14 mouse cellular contexts compared by ENCODE assay signal in the genomic region with DNA sequence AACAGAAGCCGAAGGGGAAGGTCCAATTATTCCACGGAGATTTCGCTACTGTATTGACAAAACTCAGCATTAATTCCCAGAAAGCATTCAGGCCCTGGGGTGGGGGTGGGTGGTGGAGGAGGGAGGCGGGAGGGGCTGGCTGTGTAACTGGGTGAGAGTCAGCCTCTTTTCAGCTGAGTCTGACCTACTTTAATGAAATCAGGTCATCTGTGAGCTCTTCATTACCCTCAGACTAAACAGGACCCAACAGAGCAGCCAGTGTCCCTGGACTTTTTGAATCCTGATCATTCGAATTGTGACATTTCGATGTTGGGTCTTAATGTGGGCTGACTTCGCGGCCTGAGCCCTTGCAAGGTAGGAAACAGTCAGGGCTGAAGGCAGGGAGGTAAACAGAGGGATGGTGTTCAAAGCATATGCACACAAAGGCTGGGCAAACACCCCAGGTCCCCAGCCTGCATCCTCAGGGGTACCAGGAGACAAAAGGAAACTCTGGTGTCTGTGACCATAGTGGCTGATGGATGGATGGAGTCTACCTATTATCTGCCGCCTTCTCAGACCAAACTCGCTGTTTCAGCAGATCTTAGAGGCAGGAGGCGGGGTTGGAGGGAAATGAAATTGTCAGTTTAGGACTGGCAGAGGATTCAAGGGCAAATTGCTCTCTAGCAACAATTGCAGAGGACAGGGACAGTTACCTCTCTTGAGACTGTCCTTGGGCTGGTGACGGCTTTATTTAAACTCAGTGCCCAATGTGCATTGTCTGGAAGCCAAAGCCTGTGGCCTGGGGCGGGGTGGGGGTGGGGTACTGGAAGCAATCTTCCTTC.
A peak's percentile ranks its signal among the peaks of the same experiment; 100 is the strongest.
DNase-seq lines count a peak whose midpoint lies in the region; ATAC-seq and TF ChIP-seq lines count a peak whose summit lies in the region.
"Had no signal": no experiment of that assay in that cellular context is flagged by ENCODE, and none has a peak within 500 bp of the region (broad histone marks: within the 10 kb centered on the region; RNA-seq: fewer than 3 reads in every experiment).

No protein-coding gene starts in this region.

- TF ChIP-seq CTCF in brain, embryonic 14.5 days (IDR thresholded peaks at IDR 0.05; ENCODE audit: borderline replicate concordance, extremely low read depth, insufficient read depth, insufficient read length), result no peak

- H3K27ac ChIP-seq in ES-E14 (ENCODE audit: insufficient read depth, low read depth, low read length, poor library complexity, severe bottlenecking), result peak overlapping the region; percentile 14; the same call in 1 of the 2 replicates
- H3K27ac ChIP-seq in hindbrain, embryonic 12.5 days, result peak overlapping the region; percentile 81
- H3K27ac ChIP-seq in midbrain, embryonic 14.5 days (replicated peaks; ENCODE audit: low read depth, low read length), result peak overlapping the region; percentile 70
- H3K27ac ChIP-seq: left cerebral cortex, adult 2 months; liver, embryonic 15.5 days had no signal

- no peaks in the 10 kb centered on the region for H3K27me3 ChIP-seq in hindbrain, embryonic 12.5 days
- H3K27me3 ChIP-seq in midbrain, embryonic 14.5 days (ENCODE audit: control insufficient read depth, insufficient read depth, low read length), result no peaks in the 10 kb centered on the region
- H3K27me3 ChIP-seq: liver, embryonic 15.5 days had no signal

- in situ Hi-C loops in ES-E14 (cut with MboI; ENCODE audit: low sequenced_read_pairs in 2 of 2, unreplicated experiment in 2 of 2), result no loop called here

- TF ChIP-seq POLR2A in brain, embryonic 14.5 days (IDR thresholded peaks at IDR 0.05; ENCODE audit: borderline replicate concordance, extremely low read depth, insufficient read depth, insufficient read length, poor library complexity, severe bottlenecking), result no peak

- H3K9me3 ChIP-seq in ES-E14 (ENCODE audit: control insufficient read depth, insufficient read depth, low read depth, low read length), result no peaks in the 10 kb centered on the region
- no peaks in the 10 kb centered on the region for H3K9me3 ChIP-seq in hindbrain, embryonic 12.5 days (replicated peaks)
- no peaks in the 10 kb centered on the region for H3K9me3 ChIP-seq in midbrain, embryonic 14.5 days (ENCODE audit: control insufficient read depth, low read length)
- H3K9me3 ChIP-seq: liver, embryonic 15.5 days had no signal

- no peak for DNase-seq in ES-E14 (ENCODE audit: low read depth, low spot score)
- DNase-seq in brain, embryonic 14.5 days (ENCODE audit: low read depth), result peak; percentile 70
- peak; percentile 58 for DNase-seq in midbrain, embryonic 14.5 days
- no peak for DNase-seq in left cerebral cortex, postnatal 10 days (ENCODE audit: extremely low spot score in 1 of 2, low spot score in 2 of 2)
- DNase-seq in thymus, postnatal 36 days, result no peak
- DNase-seq in kidney, adult 8-10 months, result no peak
- DNase-seq: cerebellum, postnatal 36 days; kidney, adult 2 months; right cerebral cortex, postnatal 14 days; thymus, adult 18-20 months had no signal

- intact Hi-C loops in left cerebral cortex, postnatal 10 days (cut with DNase I), result no loop called here

- no peaks in the 10 kb centered on the region for H3K36me3 ChIP-seq in ES-E14 (ENCODE audit: control insufficient read depth, insufficient read depth, low read length, poor library complexity, severe bottlenecking)
- H3K36me3 ChIP-seq in hindbrain, embryonic 12.5 days, result no peaks in the 10 kb centered on the region
- no peaks in the 10 kb centered on the region for H3K36me3 ChIP-seq in midbrain, embryonic 14.5 days (ENCODE audit: control insufficient read depth, insufficient read depth, low read length)
- H3K36me3 ChIP-seq: G1E; liver, embryonic 15.5 days had no signal

- peak; percentile 69 for ATAC-seq in hindbrain, embryonic 12.5 days (ENCODE audit: low FRiP score)
- peak; percentile 59; the same call in 1 of the 2 replicates for ATAC-seq in midbrain, embryonic 14.5 days (ENCODE audit: low FRiP score, low TSS enrichment)

- H3K4me1 ChIP-seq in ES-E14 (ENCODE audit: control insufficient read depth in 2 of 2, insufficient read depth in 2 of 2, low read length in 2 of 2, poor library complexity in 1 of 2), result peaks cover 7 to 26% of the 10 kb centered on the region in 2 experiments
- H3K4me1 ChIP-seq in hindbrain, embryonic 12.5 days, result peaks cover 20% of the 10 kb centered on the region
- H3K4me1 ChIP-seq in midbrain, embryonic 14.5 days (ENCODE audit: control insufficient read depth, insufficient read depth, low read length), result peaks cover 17% of the 10 kb centered on the region
- H3K4me1 ChIP-seq: liver, embryonic 15.5 days had no signal

- WGBS in hindbrain, embryonic 12.5 days, result 34% methylated on average over 13 of the region's 13 CpGs
- 26% methylated on average over 13 of the region's 13 CpGs for WGBS in midbrain, embryonic 14.5 days

- peak overlapping the region; percentile 3; the same call in 1 of the 2 replicates for H3K9ac ChIP-seq in ES-E14 (ENCODE audit: insufficient read depth, low read depth, low read length, poor library complexity, severe bottlenecking)
- H3K9ac ChIP-seq in hindbrain, embryonic 12.5 days, result no peak overlapping the region
- no peak overlapping the region; the same call in 1 of the 2 replicates for H3K9ac ChIP-seq in midbrain, embryonic 14.5 days (replicated peaks; ENCODE audit: low read length)
- H3K9ac ChIP-seq: liver, embryonic 15.5 days had no signal

- no peak overlapping the region for H3K4me2 ChIP-seq in hindbrain, embryonic 12.5 days (replicated peaks)
- no peak overlapping the region for H3K4me2 ChIP-seq in midbrain, embryonic 14.5 days (ENCODE audit: low read length)
- H3K4me2 ChIP-seq: liver, embryonic 15.5 days had no signal

- H3K4me3 ChIP-seq in ES-E14 (ENCODE audit: insufficient read depth in 1 of 2, low read depth in 1 of 2, low read length in 2 of 2, poor library complexity in 1 of 2, severe bottlenecking in 1 of 2), result peak overlapping the region; percentile 2 to 24; a peak in 2 of 4 replicates
- H3K4me3 ChIP-seq in hindbrain, embryonic 12.5 days, result no peak overlapping the region
- H3K4me3 ChIP-seq in midbrain, embryonic 14.5 days (replicated peaks; ENCODE audit: low read depth, low read length), result no peak overlapping the region
- H3K4me3 ChIP-seq: left cerebral cortex, adult 2 months; liver, embryonic 15.5 days had no signal

TF ChIP-seq in ES-E14, 5 proteins besides CTCF, POLR2A, EP300 and RAD21:
- TF ChIP-seq MAFK (IDR thresholded peaks at IDR 0.05; ENCODE audit: insufficient read depth, low read depth, low read length), result peak; percentile 81
- no peak for TF ChIP-seq ZNF384 (IDR thresholded peaks at IDR 0.05; ENCODE audit: low read depth, low read length)

Comparison
In these comparisons a context has a peak if more than half of its experiments do, and no peak if none do; other contexts are left out.
1. DNase-seq: peak in brain, embryonic 14.5 days (single experiment) and midbrain, embryonic 14.5 days (single experiment); none in ES-E14 (single experiment), left cerebral cortex, postnatal 10 days (0 of 2), thymus, postnatal 36 days (0 of 2) and kidney, adult 8-10 months (0 of 2).
2. H3K27ac ChIP-seq: peak in every context shown above with its lines; median percentile 81 in hindbrain, embryonic 12.5 days; 70 in midbrain, embryonic 14.5 days; 14 in ES-E14.
3. H3K4me3 ChIP-seq: peak in ES-E14 (2 of 2); none in hindbrain, embryonic 12.5 days (single experiment) and midbrain, embryonic 14.5 days (single experiment).